Comparison of ENCODE assay signal across 17 mouse cellular contexts in genomic region chr12:45614509-45615150, GRCm38 (mm10).
DNase-seq lines count a peak whose midpoint lies in the region; ATAC-seq lines count a peak whose summit lies in the region.
"Had no signal": no experiment of that assay in that cellular context is flagged by ENCODE, and none has a peak within 500 bp of the region (broad histone marks: within the 10 kb centered on the region; RNA-seq: fewer than 3 reads in every experiment).

No protein-coding gene starts in this region.

- no peak overlapping the region for H3K9ac ChIP-seq in embryonic facial prominence, embryonic 11.5 days (replicated peaks; ENCODE audit: low read length)
- H3K9ac ChIP-seq in kidney, embryonic 16.5 days (replicated peaks; ENCODE audit: low read length) = no peak overlapping the region
- no peak overlapping the region for H3K9ac ChIP-seq in forebrain, embryonic 16.5 days (replicated peaks; ENCODE audit: low read depth, low read length)
- no peak overlapping the region for H3K9ac ChIP-seq in heart, embryonic 12.5 days
- H3K9ac ChIP-seq: intestine, embryonic 15.5 days; liver, embryonic 13.5 days had no signal

- H3K27ac ChIP-seq in embryonic facial prominence, embryonic 11.5 days (replicated peaks; ENCODE audit: low read depth, low read length) = no peak overlapping the region
- H3K27ac ChIP-seq in embryonic facial prominence, embryonic 10.5 days (replicated peaks) = no peak overlapping the region
- no peak overlapping the region for H3K27ac ChIP-seq in kidney, embryonic 16.5 days (ENCODE audit: low read length)
- no peak overlapping the region for H3K27ac ChIP-seq in forebrain, embryonic 16.5 days (ENCODE audit: low read length)
- H3K27ac ChIP-seq in heart, embryonic 12.5 days (ENCODE audit: poor library complexity, severe bottlenecking) = no peak overlapping the region
- H3K27ac ChIP-seq: intestine, embryonic 15.5 days; liver, embryonic 13.5 days had no signal

- 20% methylated on average over 1 of the region's 1 CpGs for WGBS in embryonic facial prominence, embryonic 11.5 days
- WGBS in embryonic facial prominence, embryonic 10.5 days = 27% methylated on average over 1 of the region's 1 CpGs
- WGBS in kidney, embryonic 16.5 days = 0% methylated on average over 1 of the region's 1 CpGs
- WGBS in forebrain, embryonic 16.5 days = 5% methylated on average over 1 of the region's 1 CpGs
- WGBS in heart, embryonic 12.5 days = 61% methylated on average over 1 of the region's 1 CpGs

- H3K4me2 ChIP-seq in embryonic facial prominence, embryonic 11.5 days (ENCODE audit: low read depth, low read length) = no peak overlapping the region
- H3K4me2 ChIP-seq in kidney, embryonic 16.5 days (replicated peaks; ENCODE audit: low read depth, low read length) = no peak overlapping the region
- H3K4me2 ChIP-seq in forebrain, embryonic 16.5 days (ENCODE audit: low read length) = no peak overlapping the region
- no peak overlapping the region for H3K4me2 ChIP-seq in heart, embryonic 12.5 days
- H3K4me2 ChIP-seq: heart, embryonic 11.5 days; intestine, embryonic 15.5 days; liver, embryonic 13.5 days had no signal

- no peak for ATAC-seq in embryonic facial prominence, embryonic 11.5 days (replicated peaks; ENCODE audit: insufficient number of reproducible peaks, low FRiP score, low TSS enrichment, low read depth)
- peak; percentile 49; the same call in 1 of the 2 replicates for ATAC-seq in kidney, embryonic 16.5 days (ENCODE audit: low FRiP score, low TSS enrichment)
- ATAC-seq in forebrain, embryonic 16.5 days = peak; percentile 45; the same call in 1 of the 2 replicates
- no peak for ATAC-seq in heart, embryonic 12.5 days (ENCODE audit: insufficient number of reproducible peaks, low FRiP score)
- ATAC-seq: intestine, embryonic 15.5 days; lung, postnatal 0 days; Patski had no signal

- H3K36me3 ChIP-seq in embryonic facial prominence, embryonic 11.5 days (replicated peaks; ENCODE audit: control insufficient read depth, insufficient read depth, low read depth, low read length) = no peaks in the 10 kb centered on the region
- no peaks in the 10 kb centered on the region for H3K36me3 ChIP-seq in embryonic facial prominence, embryonic 10.5 days (replicated peaks)
- no peaks in the 10 kb centered on the region for H3K36me3 ChIP-seq in kidney, embryonic 16.5 days (ENCODE audit: insufficient read depth, low read length)
- H3K36me3 ChIP-seq in forebrain, embryonic 16.5 days (ENCODE audit: control insufficient read depth, insufficient read depth) = no peaks in the 10 kb centered on the region
- no peaks in the 10 kb centered on the region for H3K36me3 ChIP-seq in heart, embryonic 12.5 days
- H3K36me3 ChIP-seq: intestine, embryonic 15.5 days; liver, embryonic 13.5 days had no signal

- no peak overlapping the region for H3K4me3 ChIP-seq in embryonic facial prominence, embryonic 11.5 days (ENCODE audit: low read depth, low read length)
- no peak overlapping the region for H3K4me3 ChIP-seq in embryonic facial prominence, embryonic 10.5 days
- H3K4me3 ChIP-seq in kidney, embryonic 16.5 days (ENCODE audit: low read length) = no peak overlapping the region
- H3K4me3 ChIP-seq in forebrain, embryonic 16.5 days (replicated peaks; ENCODE audit: low read length) = no peak overlapping the region
- no peak overlapping the region for H3K4me3 ChIP-seq in heart, embryonic 12.5 days
- H3K4me3 ChIP-seq: intestine, embryonic 15.5 days; liver, embryonic 13.5 days; myocyte had no signal

- no peaks in the 10 kb centered on the region for H3K9me3 ChIP-seq in embryonic facial prominence, embryonic 11.5 days (replicated peaks; ENCODE audit: control insufficient read depth, low read length)
- no peaks in the 10 kb centered on the region for H3K9me3 ChIP-seq in embryonic facial prominence, embryonic 10.5 days
- H3K9me3 ChIP-seq in kidney, embryonic 16.5 days (ENCODE audit: low read length) = no peaks in the 10 kb centered on the region
- H3K9me3 ChIP-seq in forebrain, embryonic 16.5 days (ENCODE audit: control insufficient read depth, low read length) = no peaks in the 10 kb centered on the region
- no peaks in the 10 kb centered on the region for H3K9me3 ChIP-seq in heart, embryonic 12.5 days (replicated peaks)
- H3K9me3 ChIP-seq: intestine, embryonic 15.5 days; liver, embryonic 13.5 days had no signal

- no peaks in the 10 kb centered on the region for H3K4me1 ChIP-seq in embryonic facial prominence, embryonic 11.5 days (ENCODE audit: control insufficient read depth, insufficient read depth, low read length)
- H3K4me1 ChIP-seq in embryonic facial prominence, embryonic 10.5 days = peaks cover 4% of the 10 kb centered on the region; the same call in 1 of the 2 replicates
- H3K4me1 ChIP-seq in kidney, embryonic 16.5 days (ENCODE audit: insufficient read depth, low read length) = peaks cover 4% of the 10 kb centered on the region; the same call in 1 of the 2 replicates
- no peaks in the 10 kb centered on the region for H3K4me1 ChIP-seq in forebrain, embryonic 16.5 days (replicated peaks; ENCODE audit: control insufficient read depth, insufficient read depth, low read length)
- H3K4me1 ChIP-seq in heart, embryonic 12.5 days (replicated peaks) = no peaks in the 10 kb centered on the region
- H3K4me1 ChIP-seq: intestine, embryonic 15.5 days; liver, embryonic 13.5 days had no signal

- no peaks in the 10 kb centered on the region for H3K27me3 ChIP-seq in embryonic facial prominence, embryonic 11.5 days (ENCODE audit: control insufficient read depth, insufficient read depth, low read length)
- no peaks in the 10 kb centered on the region for H3K27me3 ChIP-seq in embryonic facial prominence, embryonic 10.5 days (replicated peaks; ENCODE audit: low read depth, poor library complexity, severe bottlenecking)
- no peaks in the 10 kb centered on the region for H3K27me3 ChIP-seq in kidney, embryonic 16.5 days (ENCODE audit: insufficient read depth, low read length)
- H3K27me3 ChIP-seq in forebrain, embryonic 16.5 days (replicated peaks; ENCODE audit: control insufficient read depth, insufficient read depth, low read length) = 0 out of 2 replicates have a peak, but pooled peaks cover 3% of the 10 kb centered on the region
- no peaks in the 10 kb centered on the region for H3K27me3 ChIP-seq in heart, embryonic 12.5 days (replicated peaks)
- H3K27me3 ChIP-seq: intestine, embryonic 15.5 days; liver, embryonic 13.5 days; Patski had no signal

- peak; percentile 34 for DNase-seq in embryonic facial prominence, embryonic 11.5 days (ENCODE audit: low spot score)
- no peak for DNase-seq in embryonic facial prominence, embryonic 10.5 days (ENCODE audit: low spot score)
- no peak for DNase-seq in kidney, adult 9 months
- peak; percentile 12 for DNase-seq in brain, adult 2 months (ENCODE audit: low read depth, low spot score)
- DNase-seq in frontal cortex, postnatal 25 days (ENCODE audit: low spot score in 2 of 2) = no peak
- DNase-seq: cerebellum, postnatal 10 days; liver, embryonic 13.5 days; right cerebral cortex, postnatal 25 days; thymus, postnatal 36 days had no signal

Comparison
In these comparisons a context has a peak if more than half of its experiments do, and no peak if none do; other contexts are left out.
1. DNase-seq: peak in embryonic facial prominence, embryonic 11.5 days (single experiment) and brain, adult 2 months (single experiment); none in embryonic facial prominence, embryonic 10.5 days (single experiment), kidney, adult 9 months (single experiment) and frontal cortex, postnatal 25 days (0 of 2).
2. ATAC-seq: peak in kidney, embryonic 16.5 days (single experiment) and forebrain, embryonic 16.5 days (single experiment); none in embryonic facial prominence, embryonic 11.5 days (single experiment) and heart, embryonic 12.5 days (single experiment).